Mouse (Mus musculus) 3134 (cell line): ENCODE measurements around the gene Col5a3.

ENCODE experiments used
- DNase-seq: peaks from one replicate; pipeline ENCODE4 v3.0.0-alpha.2; 2011; ENCODE audit warnings: low spot score; ENCODE audit not compliant: insufficient read length; ENCODE audit errors: extremely low read depth

Gene Col5a3

GRCm38 (mm10) chr9:20814521-20815272, at the start of gene Col5a3:
Gene Col5a3, minus strand, starts transcription at chr9:20815067.
- peak; percentile 97 for DNase-seq

GRCm38 (mm10) chr9:20862225-20862624, 47.4 kb upstream of the Col5a3 start:
- DNase-seq, result no peak

GRCm38 (mm10) chr9:20861821-20862220, 47.0 kb upstream of the Col5a3 start:
- DNase-seq, result no peak

DNA sequence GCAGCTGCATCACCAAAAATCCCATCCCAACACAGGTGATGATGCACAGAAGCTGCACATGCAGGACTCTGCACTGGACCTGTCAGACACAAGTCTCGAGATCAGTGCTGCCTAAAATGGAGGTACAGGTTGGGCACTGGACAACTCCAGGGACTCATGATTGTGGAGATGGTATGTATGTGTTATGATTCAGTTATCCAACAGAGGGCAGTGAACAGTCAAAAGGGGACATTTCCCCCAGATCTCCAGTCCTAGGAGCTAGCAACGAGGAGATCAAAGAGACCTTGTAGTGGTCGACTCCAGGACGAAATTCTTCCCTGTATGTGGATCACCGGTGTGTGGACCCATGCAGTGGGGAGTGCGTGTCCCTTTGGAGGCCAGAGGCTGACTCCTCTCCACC, 45.1 kb upstream of the Col5a3 start:
- no peak for DNase-seq

- no peak for DNase-seq
Measured at GRCm38 (mm10) chr9:20857131-20857530, 42.3 kb upstream of the Col5a3 start.

DNA sequence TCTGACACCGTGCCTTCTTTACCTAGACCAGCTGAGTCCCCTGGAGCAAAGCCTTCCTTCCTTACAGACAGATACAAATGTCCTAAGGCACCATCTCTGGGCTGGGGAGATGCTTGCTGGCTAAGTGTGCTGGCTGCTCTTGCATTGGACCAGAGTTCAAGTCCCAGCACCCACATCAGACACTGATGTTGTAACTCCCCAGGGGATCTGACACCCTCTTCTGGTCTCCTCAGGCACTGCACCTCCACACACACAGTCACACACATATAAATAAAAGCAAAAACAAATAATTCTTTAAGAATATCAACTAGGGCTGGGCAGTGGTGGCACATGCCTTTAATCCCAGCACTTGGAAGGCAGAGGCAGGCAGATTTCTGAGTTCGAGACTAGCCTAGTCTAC, 35.3 kb upstream of the Col5a3 start:
- no peak for DNase-seq

DNA sequence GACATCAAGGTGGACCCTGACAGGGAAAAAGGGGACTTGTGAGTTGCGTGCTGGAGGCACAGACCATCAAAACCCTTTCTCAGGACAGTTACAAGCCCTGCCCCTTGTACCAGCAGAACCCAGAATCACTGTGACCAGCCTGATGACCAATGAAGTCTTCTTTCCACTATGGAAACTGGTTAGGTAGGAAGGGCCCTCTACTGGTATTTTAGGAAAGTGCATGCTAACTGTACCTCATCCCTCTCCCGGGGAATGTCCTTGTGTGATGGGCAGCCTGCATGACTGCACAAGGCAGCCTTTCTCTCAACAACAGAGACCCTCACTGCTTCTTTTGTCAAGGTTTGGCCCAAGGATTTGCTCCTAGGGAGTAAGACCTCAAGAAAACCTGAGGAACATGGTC, 27.8 kb upstream of the Col5a3 start:
- DNase-seq, result no peak

GRCm38 (mm10) chr9:20842211-20842610, 27.3 kb upstream of the Col5a3 start:
- no peak for DNase-seq

- no peak for DNase-seq
Measured at GRCm38 (mm10) chr9:20838931-20839330, 24.1 kb upstream of the Col5a3 start.

DNA sequence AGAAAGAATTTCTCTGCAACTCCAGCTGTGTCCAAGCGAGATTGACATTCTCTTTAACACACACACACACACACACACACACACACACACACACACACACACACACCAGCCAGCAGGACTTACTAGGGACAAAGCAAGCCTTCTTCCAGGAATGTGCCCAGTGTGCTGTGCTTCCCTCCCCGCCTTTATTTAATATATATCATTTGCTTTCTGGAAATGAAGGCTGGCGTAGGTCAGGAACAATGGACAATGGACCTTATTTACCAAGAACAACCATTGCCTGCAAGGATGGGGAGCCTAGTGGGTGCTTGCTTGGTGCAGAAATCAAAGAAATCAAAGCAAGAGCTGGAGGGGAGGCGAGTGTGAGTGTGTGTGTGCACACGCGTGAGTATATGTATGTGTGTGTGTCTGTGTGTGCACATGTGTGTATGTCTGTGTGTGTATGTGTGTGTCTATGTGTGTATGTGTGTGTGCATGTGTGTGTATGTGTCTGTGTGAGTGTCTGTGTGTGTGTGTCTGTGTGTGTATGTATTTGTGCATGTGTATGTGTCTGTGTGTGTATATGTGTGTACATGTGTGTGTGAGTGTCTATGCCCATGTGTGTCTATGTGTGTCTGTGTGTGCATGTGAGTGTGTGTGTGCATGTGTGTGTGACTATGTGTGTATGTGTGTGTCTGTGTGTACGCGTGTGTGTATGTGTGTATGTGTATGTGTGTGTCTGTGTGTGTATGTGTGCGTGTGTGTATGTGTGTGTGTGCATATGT, 22.5 kb upstream of the Col5a3 start:
- DNase-seq, result no peak

GRCm38 (mm10) chr9:20835431-20835954, 20.6 kb upstream of the Col5a3 start:
- peak; percentile 35 for DNase-seq

GRCm38 (mm10) chr9:20834881-20835280, 20.0 kb upstream of the Col5a3 start:
- no peak for DNase-seq

- DNase-seq, result peak; percentile 95
Measured at GRCm38 (mm10) chr9:20830901-20831643, 16.2 kb upstream of the Col5a3 start.

- DNase-seq, result no peak
Measured at GRCm38 (mm10) chr9:20828127-20828526, 13.3 kb upstream of the Col5a3 start.

GRCm38 (mm10) chr9:20825781-20826180, 10.9 kb upstream of the Col5a3 start:
- peak; percentile 51 for DNase-seq

GRCm38 (mm10) chr9:20822821-20823220, 8.0 kb upstream of the Col5a3 start:
- no peak for DNase-seq

DNA sequence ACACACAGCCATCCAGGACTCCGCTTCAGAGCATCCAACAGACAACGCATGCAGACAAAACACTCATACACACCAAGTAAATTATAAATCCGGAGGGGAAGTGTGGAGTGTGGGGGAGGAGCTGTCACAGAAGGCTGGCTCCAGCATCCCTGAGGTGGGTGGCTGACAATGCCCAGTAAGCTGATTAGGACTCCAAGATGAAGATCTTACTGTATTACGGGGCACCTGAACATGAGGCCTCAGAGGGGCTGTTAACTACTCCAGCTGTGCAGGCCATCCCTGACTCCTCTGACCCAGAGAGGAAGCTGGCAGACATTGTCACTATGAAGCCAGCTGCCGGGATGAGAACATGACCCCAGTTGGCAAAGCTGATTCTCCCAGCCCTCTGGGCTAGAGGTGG, 5.1 kb upstream of the Col5a3 start:
- no peak for DNase-seq

- DNase-seq, result no peak
Measured at GRCm38 (mm10) chr9:20818236-20818635, 3.4 kb upstream of the Col5a3 start, which contains the start of gene Rdh8. Gene Rdh8, plus strand, starts transcription at chr9:20818503.

GRCm38 (mm10) chr9:20812537-20813271, 2.2 kb downstream of the Col5a3 start:
- DNase-seq, result peak; percentile 87

DNA sequence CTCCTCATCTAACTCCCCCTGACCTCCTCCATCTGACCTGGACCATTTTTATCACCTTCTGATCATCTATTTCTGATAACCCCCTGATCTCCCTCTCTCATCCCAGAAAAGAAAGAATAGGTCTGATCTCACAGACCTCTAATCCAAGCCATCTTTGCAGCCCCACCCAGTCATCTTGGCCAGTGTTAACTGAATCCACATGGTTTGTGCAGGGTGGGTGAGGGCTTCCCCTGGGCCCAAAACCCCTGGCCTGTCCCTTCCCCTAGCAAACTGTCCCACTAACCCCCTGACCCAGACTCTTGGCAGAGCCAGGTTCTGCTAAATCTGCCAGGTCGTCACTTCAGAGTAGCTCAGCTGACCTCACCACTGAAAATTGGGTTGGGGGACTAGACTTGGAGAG, 4.1 kb downstream of the Col5a3 start:
- DNase-seq, result no peak
